Mouse (Mus musculus) olfactory bulb, adult 2 months (tissue): ENCODE measurements around the gene Dmrta1. TPM values are rescaled to one million over a fixed set of nuclear protein-coding genes. Genes with fewer than 3 reads are reported as not detected.
"Not testable (repeated sequence)": the region's sequence is repeated elsewhere in the genome, so short reads cannot be mapped to it uniquely, and the experiment has no call there.

ENCODE experiments used
- H3K27ac ChIP-seq: fragments of 200-500 bp; 2 replicates; pipeline ENCODE4 v1.5.1; 2012; ENCODE audit warnings: low read depth, low read length; ENCODE audit not compliant: insufficient read depth
- H3K4me1 ChIP-seq: fragments of 200-500 bp; 2 replicates; pipeline ENCODE4 v1.6.1; 2012; ENCODE audit warnings: low read length; ENCODE audit not compliant: control insufficient read depth, insufficient read depth
- H3K4me3 ChIP-seq: fragments of 200-500 bp; 2 replicates; pipeline ENCODE4 v1.5.1; 2012; ENCODE audit warnings: mild to moderate bottlenecking, low read depth, low read length, moderate library complexity; ENCODE audit not compliant: insufficient read depth
- CTCF ChIP-seq: fragments of 200-500 bp; IDR thresholded peaks from 2 replicates; pipeline ENCODE4 v1.5.1; 2012; ENCODE audit warnings: low read depth, mild to moderate bottlenecking, low read length, moderate library complexity; ENCODE audit not compliant: insufficient read depth
- POLR2A ChIP-seq: fragments of 200-500 bp; IDR thresholded peaks from 2 replicates; pipeline ENCODE4 v1.6.1; 2012; ENCODE audit warnings: mild to moderate bottlenecking, low read depth, low read length, moderate library complexity; ENCODE audit not compliant: insufficient read depth
- WGBS: fragments of 180-500 bp; shearing (Covaris S2); methylation state at CpG from one replicate; pipeline ENCODE4 v1.1.7; 2018; 5-methylcytosine and 5-hydroxymethylcytosine counted together
- polyA plus RNA-seq: library from polyadenylated mRNA; stranded (reverse); fragments of >200 nt; gene quantifications from 2 replicates; pipeline ENCODE4 v1.2.4, GENCODE M21; 2012; ENCODE audit warnings: low replicate concordance; ENCODE audit not compliant: missing spikeins, insufficient read depth, insufficient read length

Dmrta1 gene
- polyA plus RNA-seq, 1 experiment: not detected

GRCm38 (mm10) chr4:89674711-89675110 is 4.5 kb upstream of the Dmrta1 start:
- 91% methylated on average over 3 of the region's 3 CpGs for WGBS
- TF ChIP-seq POLR2A (no peak), CTCF (no peak)
- Histone ChIP-seq H3K4me1 (no peaks in the 10 kb centered on the region), H3K4me3 (no peak overlapping the region), H3K27ac (no peak overlapping the region)

DNA sequence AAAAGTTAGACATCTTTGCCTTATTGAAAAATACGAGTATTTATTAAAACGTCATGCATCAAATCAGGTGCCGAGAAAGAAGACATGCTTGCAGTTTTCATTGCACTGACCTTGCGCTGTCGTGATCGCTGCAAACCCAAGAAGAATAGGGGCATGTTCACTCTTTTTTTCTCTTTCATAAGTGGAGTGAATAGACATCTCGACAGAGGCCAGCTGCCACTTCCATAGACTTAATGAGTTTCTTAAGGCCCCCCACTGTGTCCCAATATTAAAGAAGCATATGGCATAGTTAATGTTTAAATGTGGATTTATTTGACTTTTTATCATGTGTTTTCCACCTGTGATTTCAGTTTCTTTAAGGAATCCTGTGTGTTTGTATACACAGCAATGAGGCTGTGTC is 1.3 kb upstream of the Dmrta1 start:
- TF ChIP-seq CTCF: no peak
- no peak for TF ChIP-seq POLR2A

DNA sequence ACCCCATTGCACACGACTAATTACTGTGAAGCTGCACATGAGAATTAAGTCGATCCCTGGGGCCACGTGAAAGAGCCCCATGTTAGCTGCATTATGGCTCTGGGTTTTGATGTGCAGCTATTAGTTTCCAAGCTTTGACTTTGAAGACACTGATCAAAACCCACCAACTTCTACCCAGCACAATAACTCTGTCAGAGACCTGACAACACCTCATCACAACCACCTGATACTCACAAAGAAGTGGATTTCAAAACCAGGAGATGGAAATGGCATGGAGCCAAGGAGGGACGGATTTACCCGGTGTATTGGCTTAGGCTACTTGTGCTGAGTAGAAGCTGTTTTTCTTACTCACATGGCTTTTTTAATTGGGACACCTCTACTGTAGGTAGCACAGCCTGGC is 523 bp upstream of the Dmrta1 start:
- Histone ChIP-seq H3K4me3 (no peak overlapping the region), H3K27ac (no peak overlapping the region), H3K4me1 (no peaks in the 10 kb centered on the region)
- WGBS: 29% methylated on average over 5 of the region's 5 CpGs
- TF ChIP-seq CTCF: no peak
- TF ChIP-seq POLR2A: no peak

More for the DNA sequence above, 1.3 kb upstream of the Dmrta1 start:
- H3K27ac ChIP-seq: no peak overlapping the region
- WGBS: 63% methylated on average over 7 of the region's 7 CpGs
- no peaks in the 10 kb centered on the region for H3K4me1 ChIP-seq
- H3K4me3 ChIP-seq: no peak overlapping the region

- Histone ChIP-seq H3K4me1 (peaks cover 8% of the 10 kb centered on the region), H3K4me3 (peak overlapping the region; percentile 47), H3K27ac (no peak overlapping the region)
- 1% methylated on average over 78 of the region's 78 CpGs for WGBS
- TF ChIP-seq POLR2A (no peak), CTCF (no peak)
These were observed 8.9 kb downstream of the Dmrta1 start for GRCm38 (mm10) chr4:89687961-89688803.

GRCm38 (mm10) chr4:89688804-89689497 is 9.7 kb downstream of the Dmrta1 start:
- no peak for TF ChIP-seq POLR2A
- TF ChIP-seq CTCF: no peak
- peaks cover 8% of the 10 kb centered on the region for H3K4me1 ChIP-seq
- H3K4me3 ChIP-seq: peak overlapping the region; percentile 47
- 22% methylated on average over 16 of the region's 16 CpGs for WGBS
- no peak overlapping the region for H3K27ac ChIP-seq

DNA sequence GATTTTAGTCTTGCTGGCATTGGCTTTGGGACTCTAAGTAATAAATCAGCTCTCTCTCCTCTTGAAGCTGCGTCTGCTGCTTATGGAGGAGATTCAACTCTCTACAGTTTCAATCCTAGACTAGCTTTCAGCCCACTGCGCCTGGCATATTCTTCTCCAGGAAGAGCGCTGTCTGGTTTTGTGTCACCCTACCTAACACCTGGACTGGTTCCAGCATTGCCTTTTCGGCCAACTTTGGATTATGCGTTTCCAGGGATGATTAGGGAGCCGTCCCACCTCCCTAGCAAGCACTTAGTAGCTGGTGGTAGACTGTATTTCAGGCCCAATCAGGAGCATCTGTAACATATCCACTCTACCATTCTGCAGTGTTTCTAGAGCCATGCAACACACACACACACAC is 12.7 kb downstream of the Dmrta1 start:
- Histone ChIP-seq H3K27ac (no peak overlapping the region), H3K4me3 (no peak overlapping the region), H3K4me1 (peaks cover 8% of the 10 kb centered on the region)
- TF ChIP-seq POLR2A (no peak), CTCF (no peak)
- 75% methylated on average over 6 of the region's 6 CpGs for WGBS

- Histone ChIP-seq H3K4me3 (no peak overlapping the region), H3K27ac (no peak overlapping the region), H3K4me1 (peaks cover 8% of the 10 kb centered on the region)
- TF ChIP-seq CTCF (no peak), POLR2A (no peak)
- WGBS: 65% methylated on average over 1 of the region's 1 CpGs
These were observed 13.5 kb downstream of the Dmrta1 start for GRCm38 (mm10) chr4:89692780-89693179.

DNA sequence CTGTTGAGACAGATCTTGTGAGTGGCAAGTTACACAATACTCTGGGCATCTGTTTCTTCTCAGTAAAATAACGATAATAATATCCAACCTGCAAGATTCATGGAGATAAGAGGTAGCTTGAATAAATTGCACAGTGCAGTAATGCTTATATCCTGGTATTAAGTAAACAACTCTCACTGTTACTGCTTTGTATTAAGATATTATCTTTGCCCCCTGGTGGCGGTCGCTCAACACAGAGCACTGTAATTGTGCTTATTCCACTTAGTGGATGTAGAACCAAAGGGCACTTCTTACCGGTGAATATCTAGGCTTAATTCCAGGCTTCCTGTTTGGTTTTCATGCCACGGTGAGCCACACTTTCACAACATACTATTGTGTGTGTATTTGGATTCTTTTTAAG is 16.4 kb downstream of the Dmrta1 start:
- 55% methylated on average over 5 of the region's 5 CpGs for WGBS
- H3K27ac ChIP-seq: no peak overlapping the region
- no peaks in the 10 kb centered on the region for H3K4me1 ChIP-seq
- TF ChIP-seq POLR2A (no peak), CTCF (no peak)
- no peak overlapping the region for H3K4me3 ChIP-seq

DNA sequence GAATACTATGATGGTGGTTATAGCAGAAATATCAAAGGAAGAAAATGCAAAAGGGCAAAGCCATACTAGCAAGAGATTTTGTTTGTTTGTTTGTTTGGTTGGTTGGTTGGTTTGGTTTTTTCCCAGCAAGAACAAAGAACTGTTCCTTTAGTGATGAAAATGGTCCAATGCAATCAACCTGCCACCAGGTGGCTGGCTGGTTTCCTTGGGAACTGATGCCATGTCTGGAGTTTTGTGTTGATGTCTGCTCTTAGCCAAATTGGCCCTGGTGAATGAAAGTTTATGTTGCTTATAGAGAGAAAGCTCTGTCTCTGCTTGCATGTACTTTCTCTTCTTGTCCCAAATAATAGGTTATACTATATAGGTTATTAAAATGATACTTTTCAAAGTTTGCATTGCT is 18.7 kb downstream of the Dmrta1 start:
- Histone ChIP-seq H3K4me1 (no peaks in the 10 kb centered on the region), H3K27ac (no peak overlapping the region), H3K4me3 (no peak overlapping the region)
- TF ChIP-seq CTCF (no peak), POLR2A (no peak)

DNA sequence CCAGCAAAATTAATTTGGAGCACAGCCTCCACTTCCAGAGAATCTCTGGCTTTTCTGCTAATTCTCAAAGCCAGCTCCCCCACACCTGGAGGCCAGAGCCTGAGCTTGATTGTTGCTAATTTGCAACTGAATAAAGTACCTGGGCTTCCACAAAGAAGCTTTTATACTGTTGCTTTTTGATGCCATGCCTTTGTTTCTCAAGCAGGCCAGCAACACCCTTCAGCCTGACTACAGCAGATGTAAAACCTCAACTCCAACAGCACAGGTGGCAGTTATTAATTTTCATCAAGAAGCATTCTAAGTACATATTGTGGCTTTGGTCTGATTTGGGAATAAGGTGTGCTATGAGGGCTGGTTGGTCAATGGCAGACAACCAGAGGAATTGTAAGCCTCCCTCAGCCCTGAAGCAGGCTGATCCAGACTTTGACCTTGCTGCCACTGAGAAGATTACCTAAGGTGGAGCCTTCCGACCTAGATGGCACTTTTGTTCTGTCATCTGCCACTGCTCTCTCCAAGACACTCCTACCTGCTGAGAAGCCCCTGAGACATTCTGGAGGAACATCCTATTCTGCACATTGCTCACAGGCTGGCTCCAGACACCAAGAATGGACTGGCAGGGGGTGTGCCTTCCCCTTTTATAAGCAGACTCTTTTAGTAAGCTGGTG is 44.4 kb downstream of the Dmrta1 start:
- H3K4me3 ChIP-seq, H3K27ac ChIP-seq, H3K4me1 ChIP-seq: not testable (repeated sequence)
- 79% methylated on average over 1 of the region's 1 CpGs for WGBS
